Mouse (Mus musculus) small intestine, adult 2 months (tissue): ENCODE results near the gene Paqr3. TPM values are rescaled to one million over a fixed set of nuclear protein-coding genes. Genes with fewer than 3 reads are reported as not detected.
A peak's percentile ranks its signal among the peaks of the same experiment; 100 is the strongest.

Source experiments
- H3K27ac ChIP-seq: fragments of 200-500 bp; 2 replicates; pipeline ENCODE4 v1.5.1; 2012; ENCODE audit warnings: low read depth, low read length, control low read depth, inconsistent platforms; ENCODE audit not compliant: insufficient read depth
- H3K27me3 ChIP-seq: fragments of 200-500 bp; 2 replicates; pipeline ENCODE4 v1.6.1; 2012; ENCODE audit warnings: mild to moderate bottlenecking, moderate library complexity, low read length, inconsistent platforms; ENCODE audit not compliant: control insufficient read depth, insufficient read depth
- H3K36me3 ChIP-seq: fragments of 200-500 bp; 2 replicates; pipeline ENCODE4 v1.6.1; 2012; ENCODE audit warnings: mild to moderate bottlenecking, low read length, control low read depth, inconsistent platforms; ENCODE audit not compliant: control insufficient read depth, insufficient read depth
- H3K4me1 ChIP-seq: fragments of 200-500 bp; 2 replicates; pipeline ENCODE4 v1.6.1; 2012; ENCODE audit warnings: low read length, inconsistent platforms, mixed read lengths; ENCODE audit not compliant: control insufficient read depth, insufficient read depth, insufficient read length
- H3K4me3 ChIP-seq: fragments of 200-500 bp; 2 replicates; pipeline ENCODE4 v1.5.1; 2012; ENCODE audit warnings: low read depth, mild to moderate bottlenecking, control low read depth, inconsistent platforms, low read length, moderate library complexity
- CTCF ChIP-seq: fragments of 200-500 bp; IDR thresholded peaks from 2 replicates; pipeline ENCODE4 v1.5.1; 2012; ENCODE audit warnings: low read depth, mild to moderate bottlenecking, control low read depth, inconsistent platforms, low read length, moderate library complexity, mixed read lengths; ENCODE audit not compliant: insufficient replicate concordance, insufficient read length; ENCODE audit errors: extremely low read depth
- POLR2A ChIP-seq: fragments of 200-500 bp; IDR thresholded peaks from 2 replicates; pipeline ENCODE4 v1.6.1; 2012; ENCODE audit warnings: low read depth, mild to moderate bottlenecking, control low read depth, inconsistent platforms, low read length, moderate library complexity
- WGBS: fragments of 180-500 bp; shearing (Covaris S2); methylation state at CpG from one replicate; pipeline ENCODE4 v1.1.7; 2018; 5-methylcytosine and 5-hydroxymethylcytosine counted together
- polyA plus RNA-seq: library from polyadenylated mRNA; depleted of rRNA; stranded (reverse); fragments of >200 nt; gene quantifications from 2 replicates; pipeline ENCODE4 v1.2.3, GENCODE M21; 2012

The Paqr3 gene
- polyA plus RNA-seq, 1 experiment: 1.0 TPM

GRCm38 (mm10) chr5:97087030-97087630 lies 24.3 kb downstream of the Paqr3 start:
- TF ChIP-seq CTCF (no peak), POLR2A (no peak)
- peak overlapping the region; percentile 10; the same call in 1 of the 2 replicates for H3K4me3 ChIP-seq
- no peaks in the 10 kb centered on the region for H3K27me3 ChIP-seq
- no peaks in the 10 kb centered on the region; the same call in 1 of the 2 replicates for H3K4me1 ChIP-seq
- H3K27ac ChIP-seq: no peak overlapping the region
- WGBS: 76% methylated on average over 24 of the region's 24 CpGs
- peaks cover 45% of the 10 kb centered on the region for H3K36me3 ChIP-seq

- Histone ChIP-seq H3K27ac (no peak overlapping the region), H3K27me3 (no peaks in the 10 kb centered on the region), H3K36me3 (peaks cover 50% of the 10 kb centered on the region), H3K4me1 (no peaks in the 10 kb centered on the region; the same call in 1 of the 2 replicates), H3K4me3 (no peak overlapping the region)
- TF ChIP-seq CTCF: no peak
- no peak for TF ChIP-seq POLR2A
- WGBS: 93% methylated on average over 6 of the region's 6 CpGs
Observed at GRCm38 (mm10) chr5:97085071-97085470, 26.3 kb downstream of the Paqr3 start.

GRCm38 (mm10) chr5:97084541-97084940 lies 26.9 kb downstream of the Paqr3 start:
- Histone ChIP-seq H3K36me3 (peaks cover 47% of the 10 kb centered on the region), H3K27me3 (no peaks in the 10 kb centered on the region), H3K27ac (no peak overlapping the region), H3K4me3 (no peak overlapping the region), H3K4me1 (no peaks in the 10 kb centered on the region; the same call in 1 of the 2 replicates)
- no peak for TF ChIP-seq POLR2A
- no peak for TF ChIP-seq CTCF
- 95% methylated on average over 4 of the region's 4 CpGs for WGBS

GRCm38 (mm10) chr5:97083701-97084100 lies 27.7 kb downstream of the Paqr3 start:
- WGBS: 82% methylated on average over 6 of the region's 6 CpGs
- no peaks in the 10 kb centered on the region; the same call in 1 of the 2 replicates for H3K4me1 ChIP-seq
- TF ChIP-seq CTCF (no peak), POLR2A (no peak)

GRCm38 (mm10) chr5:97081481-97081880 lies 29.9 kb downstream of the Paqr3 start:
- Histone ChIP-seq H3K27ac (no peak overlapping the region), H3K4me3 (no peak overlapping the region), H3K27me3 (no peaks in the 10 kb centered on the region), H3K4me1 (no peaks in the 10 kb centered on the region), H3K36me3 (peaks cover 34% of the 10 kb centered on the region)
- no peak for TF ChIP-seq CTCF
- TF ChIP-seq POLR2A: no peak
- WGBS: 80% methylated on average over 3 of the region's 3 CpGs

More at GRCm38 (mm10) chr5:97083701-97084100, 27.7 kb downstream of the Paqr3 start:
- Histone ChIP-seq H3K4me3 (no peak overlapping the region), H3K27ac (no peak overlapping the region), H3K36me3 (peaks cover 45% of the 10 kb centered on the region), H3K27me3 (no peaks in the 10 kb centered on the region)

GRCm38 (mm10) chr5:97078641-97079040 lies 32.8 kb downstream of the Paqr3 start:
- no peaks in the 10 kb centered on the region for H3K27me3 ChIP-seq
- TF ChIP-seq CTCF (no peak), POLR2A (no peak)
- no peak overlapping the region for H3K27ac ChIP-seq
- no peak overlapping the region for H3K4me3 ChIP-seq
- no peaks in the 10 kb centered on the region for H3K4me1 ChIP-seq
- 55% methylated on average over 5 of the region's 5 CpGs for WGBS
- H3K36me3 ChIP-seq: peaks cover 32% of the 10 kb centered on the region

- WGBS: 80% methylated on average over 7 of the region's 7 CpGs
- H3K27me3 ChIP-seq: no peaks in the 10 kb centered on the region
- TF ChIP-seq POLR2A (no peak), CTCF (no peak)
- H3K27ac ChIP-seq: no peak overlapping the region
- H3K4me1 ChIP-seq: no peaks in the 10 kb centered on the region
- no peak overlapping the region for H3K4me3 ChIP-seq
- H3K36me3 ChIP-seq: peaks cover 29% of the 10 kb centered on the region
Observed at GRCm38 (mm10) chr5:97077676-97078075, 33.7 kb downstream of the Paqr3 start.

- Histone ChIP-seq H3K36me3 (peaks cover 26% of the 10 kb centered on the region), H3K27ac (no peak overlapping the region), H3K27me3 (no peaks in the 10 kb centered on the region), H3K4me3 (no peak overlapping the region), H3K4me1 (no peaks in the 10 kb centered on the region)
- 90% methylated on average over 5 of the region's 5 CpGs for WGBS
- TF ChIP-seq CTCF: no peak
Observed at GRCm38 (mm10) chr5:97076167-97076566, 35.2 kb downstream of the Paqr3 start.
